Mouse (Mus musculus) C2C12 (cell line): Measurements from ENCODE around the gene Auts2. TPM values are rescaled to one million over a fixed set of nuclear protein-coding genes. Genes with fewer than 3 reads are reported as not detected.

Source experiments
- H3K27me3 ChIP-seq: one replicate; pipeline ENCODE4 v1.6.1; 2011; ENCODE audit not compliant: control insufficient read depth, insufficient read depth, insufficient read length
- H3K36me3 ChIP-seq: one replicate; pipeline ENCODE4 v1.6.1; 2011; ENCODE audit not compliant: control insufficient read depth, insufficient read depth
- H3K4me3 ChIP-seq: one replicate; pipeline ENCODE4 v1.5.1; 2011; ENCODE audit warnings: mild to moderate bottlenecking, control low read depth; ENCODE audit not compliant: poor library complexity, insufficient read depth, severe bottlenecking
- H3K79me2 ChIP-seq: one replicate; pipeline ENCODE4 v1.6.1; 2011; ENCODE audit not compliant: control insufficient read depth, insufficient read depth
- H3K79me3 ChIP-seq: one replicate; pipeline ENCODE4 v1.6.1; 2011; ENCODE audit warnings: low read depth, control low read depth
- H3ac ChIP-seq: one replicate; pipeline ENCODE3; 2011; ENCODE audit warnings: low read depth; ENCODE audit not compliant: control insufficient read depth, insufficient read length
- CEBPB ChIP-seq: IDR thresholded peaks from one replicate; pipeline ENCODE4 v1.6.1; 2011; ENCODE audit warnings: low read depth, mild to moderate bottlenecking, control low read depth, moderate library complexity
- CTCF ChIP-seq: IDR thresholded peaks from one replicate; pipeline ENCODE4 v1.5.1; 2011; ENCODE audit not compliant: control insufficient read depth, insufficient read depth, insufficient read length
- FOSL1 ChIP-seq: IDR thresholded peaks from one replicate; pipeline ENCODE4 v1.8.0; 2011; ENCODE audit warnings: mild to moderate bottlenecking, low read length; ENCODE audit not compliant: poor library complexity, insufficient read depth, severe bottlenecking
- MAX ChIP-seq: IDR thresholded peaks from one replicate; pipeline ENCODE4 v1.6.1; 2011; ENCODE audit warnings: mild to moderate bottlenecking, control low read depth
- MYOD1 ChIP-seq: IDR thresholded peaks from one replicate; pipeline ENCODE4 v1.6.1; 2011; ENCODE audit warnings: low read depth; ENCODE audit not compliant: control insufficient read depth, insufficient read length
- MYOG ChIP-seq: IDR thresholded peaks from one replicate; pipeline ENCODE4 v1.6.1; 2011; ENCODE audit not compliant: control insufficient read depth, insufficient read length; ENCODE audit errors: extremely low read depth
- USF1 ChIP-seq: IDR thresholded peaks from one replicate; pipeline ENCODE4 v1.6.1; 2011; ENCODE audit warnings: low read depth, mild to moderate bottlenecking, control low read depth, moderate library complexity
- polyA plus RNA-seq: library from polyadenylated mRNA; unstranded; fragments of >200 nt; fragmentation: generic; extraction: Trizol; gene quantifications from one replicate; pipeline ENCODE4 v1.2.1, GENCODE M21; 2012; ENCODE audit warnings: missing spikeins

Gene Auts2
- polyA plus RNA-seq, 1 experiment: 8.4 TPM

GRCm38 (mm10) chr5:131855358-131855757 lies 687.8 kb downstream of the Auts2 start:
- no peak overlapping the region for H3K4me3 ChIP-seq
- no peaks in the 10 kb centered on the region for H3K27me3 ChIP-seq
- H3K79me3 ChIP-seq: no peaks in the 10 kb centered on the region
- TF ChIP-seq MYOG (no peak), CEBPB (no peak), MAX (no peak), MYOD1 (no peak), FOSL1 (no peak), USF1 (no peak), CTCF (no peak)
- H3ac ChIP-seq: no peak overlapping the region
- H3K36me3 ChIP-seq: no peaks in the 10 kb centered on the region
- H3K79me2 ChIP-seq: no peaks in the 10 kb centered on the region

GRCm38 (mm10) chr5:131851597-131852453 lies 691.3 kb downstream of the Auts2 start:
- H3K79me3 ChIP-seq: no peaks in the 10 kb centered on the region
- H3K4me3 ChIP-seq: no peak overlapping the region
- no peak for TF ChIP-seq FOSL1
- no peak for TF ChIP-seq MYOG
- no peak for TF ChIP-seq CTCF
- no peak for TF ChIP-seq MYOD1
- TF ChIP-seq CEBPB: no peak
- TF ChIP-seq USF1: no peak
- TF ChIP-seq MAX: no peak
- H3ac ChIP-seq: no peak overlapping the region
- no peaks in the 10 kb centered on the region for H3K79me2 ChIP-seq
- no peaks in the 10 kb centered on the region for H3K27me3 ChIP-seq
- no peaks in the 10 kb centered on the region for H3K36me3 ChIP-seq

- no peaks in the 10 kb centered on the region for H3K79me2 ChIP-seq
- TF ChIP-seq FOSL1: no peak
- no peaks in the 10 kb centered on the region for H3K79me3 ChIP-seq
- no peak overlapping the region for H3ac ChIP-seq
- no peaks in the 10 kb centered on the region for H3K36me3 ChIP-seq
- no peaks in the 10 kb centered on the region for H3K27me3 ChIP-seq
- no peak overlapping the region for H3K4me3 ChIP-seq
These were observed 692.4 kb downstream of the Auts2 start for GRCm38 (mm10) chr5:131850632-131851335.

- H3K79me2 ChIP-seq: no peaks in the 10 kb centered on the region
- no peak overlapping the region for H3ac ChIP-seq
- TF ChIP-seq CEBPB: no peak
- no peak overlapping the region for H3K4me3 ChIP-seq
- no peaks in the 10 kb centered on the region for H3K27me3 ChIP-seq
- H3K36me3 ChIP-seq: no peaks in the 10 kb centered on the region
- H3K79me3 ChIP-seq: no peaks in the 10 kb centered on the region
These were observed 693.5 kb downstream of the Auts2 start for GRCm38 (mm10) chr5:131849644-131850043.

- H3K4me3 ChIP-seq: no peak overlapping the region
- no peaks in the 10 kb centered on the region for H3K79me3 ChIP-seq
- no peaks in the 10 kb centered on the region for H3K27me3 ChIP-seq
- no peak overlapping the region for H3ac ChIP-seq
- TF ChIP-seq MYOG (no peak), FOSL1 (no peak), CEBPB (no peak), MYOD1 (no peak)
- H3K36me3 ChIP-seq: no peaks in the 10 kb centered on the region
- no peaks in the 10 kb centered on the region for H3K79me2 ChIP-seq
These were observed 698.7 kb downstream of the Auts2 start for GRCm38 (mm10) chr5:131844519-131844800.

GRCm38 (mm10) chr5:131843766-131844518 lies 699.2 kb downstream of the Auts2 start:
- H3ac ChIP-seq: no peak overlapping the region
- no peak overlapping the region for H3K4me3 ChIP-seq
- TF ChIP-seq CTCF: no peak
- no peak for TF ChIP-seq CEBPB
- TF ChIP-seq MYOD1: no peak
- TF ChIP-seq MYOG: no peak
- TF ChIP-seq USF1: no peak
- no peaks in the 10 kb centered on the region for H3K36me3 ChIP-seq
- no peaks in the 10 kb centered on the region for H3K79me2 ChIP-seq
- H3K27me3 ChIP-seq: no peaks in the 10 kb centered on the region
- H3K79me3 ChIP-seq: no peaks in the 10 kb centered on the region
